Mouse (Mus musculus): ENCODE results near the gene Abi2.

DNA sequence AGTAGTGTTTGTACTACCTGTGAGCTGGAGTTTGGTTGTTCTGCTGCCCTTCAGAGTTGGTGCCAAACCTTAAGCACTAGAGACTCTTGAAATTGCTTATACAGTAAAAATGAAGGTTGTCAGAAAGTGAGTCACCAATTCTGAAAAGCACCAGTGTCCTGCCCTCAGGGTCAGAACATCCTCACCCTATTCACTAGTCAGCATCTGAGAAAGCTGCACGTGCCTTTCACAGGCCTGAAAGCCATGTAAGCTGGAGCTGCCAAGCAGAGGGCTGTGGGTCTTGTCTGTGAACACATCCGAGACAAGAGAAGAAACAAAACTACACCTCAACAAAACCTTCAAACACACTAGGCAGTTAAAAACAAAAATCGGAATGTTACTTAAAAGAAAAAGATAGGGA is 76.2 kb downstream of the Abi2 start:
- TF ChIP-seq CTCF (IDR thresholded peaks at IDR 0.05; ENCODE audit: borderline replicate concordance, extremely low read depth, insufficient read depth, insufficient read length) (no peak), POLR2A (IDR thresholded peaks at IDR 0.05; ENCODE audit: borderline replicate concordance, extremely low read depth, insufficient read depth, insufficient read length, poor library complexity, severe bottlenecking) (no peak)
